Mouse (Mus musculus) gastrocnemius, postnatal 10 days (tissue): Measurements from ENCODE around the gene Herc2. TPM values are rescaled to one million over a fixed set of nuclear protein-coding genes. Genes with fewer than 3 reads are reported as not detected.

Experiments used
- DNase-seq: peaks from one replicate; pipeline ENCODE4 v3.0.0; 2021; ENCODE audit warnings: mixed read lengths
- total RNA-seq, 2 experiments: library from RNA; stranded (reverse); gene quantifications; 2 replicates each; pipeline ENCODE4 v1.2.3; 2021

Herc2 gene
- total RNA-seq, 2 experiments from 2014 or later: 30.3 to 35.7 TPM

DNA sequence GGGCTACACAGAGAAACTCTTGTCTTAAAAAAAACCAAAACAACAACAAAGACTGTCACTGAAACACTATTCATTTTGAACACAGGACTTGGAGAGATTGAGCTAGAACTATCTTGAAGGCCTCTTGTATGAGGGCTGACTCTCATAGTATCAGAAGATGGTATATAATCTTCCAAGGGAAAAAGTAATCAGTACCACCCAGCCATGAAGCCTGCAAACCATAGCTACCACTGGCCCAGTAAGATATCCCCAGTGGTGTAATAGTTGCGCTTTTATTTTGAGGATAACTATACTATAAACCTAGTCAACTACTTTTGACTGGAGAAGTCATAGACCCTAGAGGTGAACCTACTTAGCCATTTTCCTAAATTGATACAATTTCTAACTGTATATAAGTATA lies 16.6 kb downstream of the Herc2 start:
- DNase-seq: no peak

DNA sequence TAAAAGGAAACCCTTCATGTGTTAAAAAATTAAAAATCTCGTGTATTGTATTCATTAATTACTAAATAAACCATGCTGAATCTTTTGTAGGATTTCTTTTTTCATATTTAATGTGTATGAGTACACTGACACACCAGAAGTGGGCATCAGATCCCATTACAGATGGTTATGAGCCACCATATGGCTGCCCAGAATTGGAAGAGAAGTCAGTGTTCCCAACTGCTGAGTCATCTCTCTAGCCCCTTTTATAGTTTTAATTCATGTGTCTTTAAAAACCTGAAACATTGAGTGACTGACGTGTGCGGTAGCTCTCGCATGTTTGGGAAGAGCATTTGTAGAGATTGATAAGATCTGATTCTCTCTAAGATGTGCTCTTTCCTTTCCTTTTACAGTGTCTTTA lies 21.7 kb downstream of the Herc2 start:
- DNase-seq: no peak

DNA sequence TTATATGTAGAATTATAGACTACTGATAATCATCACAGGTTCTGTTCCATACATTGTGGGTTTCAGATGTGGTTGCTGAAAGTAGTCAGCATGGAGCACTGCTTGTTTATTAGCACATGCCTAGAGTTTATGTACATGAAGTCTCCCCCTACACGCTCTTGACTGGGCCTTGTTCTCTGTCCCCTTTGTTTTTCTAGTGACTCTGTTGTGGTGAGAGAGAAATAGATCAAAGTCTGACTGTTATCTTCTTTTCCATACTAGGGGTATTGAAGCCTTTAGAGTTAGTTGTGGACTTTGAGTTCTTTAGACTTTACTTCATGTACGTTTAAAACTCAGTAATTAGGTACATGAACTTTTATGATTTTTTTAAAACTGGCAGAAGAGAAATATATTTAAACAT lies 33.0 kb downstream of the Herc2 start:
- DNase-seq: no peak

DNA sequence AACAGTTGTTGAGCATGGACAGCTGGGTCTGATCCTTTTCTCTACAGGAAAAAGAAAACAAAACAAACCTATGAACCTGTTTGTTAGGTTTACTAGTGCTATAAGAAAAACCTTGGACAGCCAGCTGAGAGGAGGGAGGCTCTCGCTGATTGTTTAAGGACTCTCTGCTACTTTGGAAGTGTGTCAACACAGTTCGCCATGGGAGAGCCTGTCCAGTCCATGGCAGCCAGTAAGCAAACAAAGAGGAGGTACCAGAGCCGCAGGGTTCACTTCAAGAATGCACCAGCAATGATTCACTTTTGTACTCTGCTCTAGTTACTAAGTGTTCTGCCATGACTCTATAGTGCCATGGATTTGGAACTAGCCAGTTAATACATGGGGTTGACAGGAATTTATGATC lies 39.1 kb downstream of the Herc2 start:
- DNase-seq: no peak

DNA sequence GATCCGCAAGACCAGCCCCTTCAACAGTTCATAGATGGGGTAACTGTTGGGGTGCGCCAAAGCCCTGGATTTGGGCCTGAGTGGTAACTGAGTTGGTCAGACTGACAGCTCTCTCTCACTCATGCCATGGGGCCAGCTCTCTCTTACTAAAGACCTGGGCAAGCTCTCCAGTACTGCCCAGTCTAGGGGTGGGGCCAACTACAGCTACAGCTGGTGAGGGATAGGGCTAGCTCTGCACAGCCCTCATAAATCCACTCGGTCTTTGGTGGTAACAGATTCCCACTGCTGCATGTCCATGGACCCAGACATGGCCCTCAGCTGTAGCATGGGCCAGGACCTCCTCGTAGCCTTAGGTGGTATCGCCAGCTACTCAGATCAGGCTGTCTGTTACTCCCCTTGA lies 41.4 kb downstream of the Herc2 start:
- DNase-seq: no peak

DNA sequence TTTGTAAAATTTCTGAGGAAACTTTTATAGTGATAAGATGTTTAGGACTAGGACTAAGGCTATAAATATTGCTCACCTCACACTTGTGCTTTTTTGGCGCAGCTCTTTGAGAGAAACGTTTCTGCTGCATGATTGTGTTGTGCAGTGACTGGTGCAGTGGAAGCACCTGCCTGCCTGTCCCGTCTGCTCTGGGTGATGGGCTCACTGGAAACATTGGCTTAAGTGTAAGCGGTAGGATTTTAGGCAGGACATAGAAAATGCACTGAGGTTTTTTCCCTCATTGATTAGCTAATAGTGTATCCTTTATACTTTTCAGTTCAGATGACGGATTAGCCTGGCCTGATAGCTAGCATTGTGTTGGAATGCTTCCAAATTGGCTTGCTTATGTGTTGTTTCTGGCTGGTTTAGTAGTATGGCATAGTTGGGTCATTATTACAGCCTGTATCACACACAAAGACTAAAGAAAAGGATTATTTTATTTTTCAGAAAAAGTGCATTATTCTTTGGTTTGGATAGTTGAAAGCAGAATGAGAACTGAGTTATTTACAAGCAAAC lies 52.4 kb downstream of the Herc2 start:
- no peak for DNase-seq

DNA sequence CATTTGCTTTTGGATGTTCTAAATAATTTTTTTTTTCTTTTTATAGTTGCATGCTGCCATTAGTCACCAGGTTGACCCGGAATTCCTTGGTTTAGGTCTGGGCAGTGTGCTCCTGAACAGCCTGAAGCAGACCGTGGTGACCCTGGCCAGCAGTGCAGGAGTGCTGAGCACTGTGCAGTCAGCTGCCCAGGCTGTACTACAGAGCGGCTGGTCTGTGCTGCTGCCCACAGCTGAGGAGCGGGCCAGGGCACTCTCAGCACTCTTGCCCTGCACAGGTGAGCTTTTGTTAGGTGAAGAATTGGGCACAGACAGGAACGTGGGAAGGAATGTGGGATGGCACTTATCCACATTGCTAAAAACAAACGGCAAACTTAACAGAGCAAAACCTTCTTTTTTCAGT lies 63.0 kb downstream of the Herc2 start:
- no peak for DNase-seq

DNA sequence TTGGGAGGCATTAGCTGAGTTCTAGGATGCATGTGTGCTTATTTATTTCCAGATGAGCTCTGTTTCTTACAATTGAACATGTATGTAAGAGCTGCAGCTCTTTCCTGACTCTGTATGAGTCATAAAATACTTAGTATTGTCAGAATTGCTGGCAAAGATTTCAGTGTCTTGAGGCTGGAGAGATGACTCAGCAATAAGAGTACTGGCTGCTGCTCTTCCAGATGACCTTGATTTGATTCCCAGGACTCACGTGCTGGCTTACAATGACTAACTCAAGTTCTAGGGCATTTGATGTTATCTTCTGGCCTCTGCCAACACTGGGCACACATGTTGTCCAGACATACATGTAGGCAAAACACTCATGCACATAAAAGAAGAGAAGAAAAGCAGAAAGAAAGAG lies 64.2 kb downstream of the Herc2 start:
- no peak for DNase-seq

DNA sequence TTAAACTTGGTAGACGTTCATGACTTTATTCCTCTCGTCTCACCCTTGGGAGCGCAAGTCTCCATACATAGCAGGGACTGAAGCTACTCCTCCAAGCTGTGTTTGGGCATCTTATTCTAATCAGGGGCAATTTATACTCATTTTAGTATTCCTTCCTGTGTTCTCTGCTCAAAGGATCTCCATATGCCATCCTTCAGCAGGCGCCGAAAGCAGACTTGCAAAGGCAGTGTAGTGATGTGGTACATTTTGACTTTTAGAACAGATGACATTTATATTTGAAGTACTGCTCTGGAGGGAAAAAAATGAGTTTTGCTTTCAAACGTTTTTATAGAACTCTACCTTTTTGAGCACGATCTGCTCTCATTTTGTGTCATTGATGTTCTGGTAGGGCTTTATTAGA lies 71.0 kb downstream of the Herc2 start:
- no peak for DNase-seq

DNA sequence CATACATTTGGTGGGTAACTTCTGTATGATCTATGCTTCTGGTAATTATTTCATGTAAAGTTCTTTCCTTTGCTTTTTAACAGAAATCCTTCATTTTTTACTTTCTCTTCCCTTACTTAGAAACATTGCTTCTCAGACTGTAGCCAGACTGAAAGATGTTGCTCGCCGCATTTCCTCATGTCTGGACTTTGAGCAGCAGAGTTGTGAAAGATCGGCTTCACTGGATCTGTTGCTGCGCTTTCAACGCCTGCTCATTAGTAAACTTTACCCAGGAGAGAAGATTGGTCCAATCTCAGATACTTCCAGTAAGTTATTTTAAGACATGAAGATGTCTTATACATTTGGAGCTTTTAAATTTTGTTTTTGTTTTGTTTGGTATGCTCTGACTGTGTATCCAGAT lies 71.4 kb downstream of the Herc2 start:
- no peak for DNase-seq

DNA sequence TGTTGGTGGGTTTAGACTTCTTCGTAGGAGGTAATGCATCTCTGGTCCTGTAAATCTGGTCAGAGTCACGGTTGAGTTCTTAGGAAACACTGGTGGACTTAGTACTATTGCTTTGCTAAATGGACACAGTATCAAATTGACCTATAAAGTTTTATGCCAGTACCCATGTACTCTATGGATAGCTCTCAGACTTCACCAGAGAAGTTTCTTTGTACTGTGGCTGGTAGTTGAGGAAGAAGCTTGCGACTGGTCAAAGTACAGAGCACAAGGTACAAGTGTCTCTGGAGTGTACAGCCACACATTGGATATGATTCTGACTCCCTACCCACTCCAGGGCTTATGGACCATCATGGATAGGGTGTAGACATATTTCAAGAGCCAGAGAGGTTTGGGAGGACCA lies 78.1 kb downstream of the Herc2 start:
- no peak for DNase-seq

DNA sequence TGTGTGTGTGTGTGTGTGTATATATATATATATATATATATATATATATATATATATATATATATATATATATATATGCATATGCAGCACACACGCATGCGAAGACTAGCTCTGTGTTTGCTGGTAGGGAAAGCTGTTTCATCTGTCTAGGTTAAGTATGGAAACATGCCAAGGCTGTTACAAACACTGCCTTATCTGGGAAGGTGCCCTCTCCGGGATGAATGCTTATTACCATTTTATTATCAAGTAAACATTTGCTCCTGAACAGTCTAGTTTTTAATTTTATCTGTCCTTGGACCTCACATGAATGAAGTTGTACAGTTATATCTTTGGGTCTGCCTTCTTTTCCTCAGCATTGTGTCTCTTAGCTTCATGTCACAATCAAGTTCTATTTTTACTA lies 79.6 kb downstream of the Herc2 start:
- no peak for DNase-seq

DNA sequence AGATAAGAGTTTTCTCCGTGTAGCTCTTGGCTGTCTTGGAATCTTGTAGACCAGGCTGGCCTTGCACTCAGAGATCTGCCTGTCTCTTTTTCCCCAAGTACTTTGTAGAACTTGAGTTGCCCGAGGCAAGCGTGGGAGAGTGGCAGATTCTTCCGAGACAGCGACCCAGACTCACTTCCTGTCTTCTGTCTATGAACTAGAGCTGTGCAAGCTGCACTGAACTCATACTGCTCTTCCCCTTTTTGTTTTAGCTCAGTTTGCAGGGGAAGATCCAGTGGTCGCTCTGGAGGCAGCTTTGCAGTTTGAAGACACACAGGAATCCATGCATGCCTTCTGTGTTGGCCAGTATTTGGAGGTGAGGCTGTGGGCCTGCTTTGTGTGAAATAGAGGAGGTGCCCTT lies 81.6 kb downstream of the Herc2 start:
- DNase-seq: no peak

DNA sequence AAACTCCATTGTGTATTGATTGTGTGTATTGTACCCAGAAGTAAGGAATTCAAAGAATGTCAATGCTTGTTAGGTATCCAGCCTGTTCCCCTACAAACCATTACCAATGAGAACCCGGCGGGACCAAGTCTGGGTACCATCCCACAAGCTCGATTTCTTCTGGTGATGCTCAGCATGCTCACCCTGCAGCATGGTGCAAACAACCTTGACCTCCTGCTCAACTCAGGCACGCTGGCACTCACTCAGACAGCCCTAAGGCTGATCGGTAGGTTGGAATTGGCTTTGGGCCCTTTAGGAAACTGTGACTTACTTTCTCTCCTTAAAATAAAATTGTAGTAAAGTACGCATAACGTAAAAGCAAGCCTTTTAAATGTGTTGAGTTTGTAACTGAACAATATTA lies 88.7 kb downstream of the Herc2 start:
- DNase-seq: no peak

DNA sequence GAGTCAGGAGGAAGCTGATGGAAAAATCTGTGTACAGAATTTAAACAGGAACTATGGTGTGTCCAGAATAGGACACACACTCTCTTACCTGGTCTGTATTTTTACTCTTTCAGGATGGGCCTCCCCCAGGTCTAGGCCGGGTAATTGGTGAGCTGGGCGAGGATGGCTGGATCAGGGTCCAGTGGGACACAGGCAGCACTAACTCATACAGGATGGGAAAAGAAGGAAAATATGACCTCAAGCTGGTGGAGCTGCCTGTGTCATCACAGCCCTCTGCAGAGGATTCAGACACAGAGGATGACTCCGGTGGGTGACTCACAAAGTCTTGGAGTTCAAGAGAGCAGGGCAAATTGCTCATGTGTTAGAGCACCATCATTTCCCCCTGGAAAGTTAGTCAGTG lies 96.4 kb downstream of the Herc2 start:
- DNase-seq: no peak

DNA sequence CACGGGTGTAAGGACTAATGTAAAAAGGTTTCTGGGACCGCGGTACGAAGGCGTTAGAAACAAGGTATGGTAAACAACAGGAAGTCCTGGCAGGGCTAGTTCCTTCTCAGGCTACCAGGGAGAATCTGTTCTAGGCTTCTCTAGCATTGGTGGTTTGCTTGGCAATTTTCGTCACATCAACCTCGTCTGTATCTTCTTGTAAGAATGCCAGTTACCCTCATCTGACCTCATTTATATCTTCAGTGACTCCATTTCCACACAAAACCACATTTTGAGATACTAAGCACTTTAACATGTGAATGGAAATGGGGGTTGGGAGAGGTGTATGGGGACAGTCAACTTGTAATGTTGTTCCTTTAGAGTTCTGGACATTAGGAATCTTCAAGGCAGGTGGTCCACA lies 98.9 kb downstream of the Herc2 start:
- no peak for DNase-seq

DNA sequence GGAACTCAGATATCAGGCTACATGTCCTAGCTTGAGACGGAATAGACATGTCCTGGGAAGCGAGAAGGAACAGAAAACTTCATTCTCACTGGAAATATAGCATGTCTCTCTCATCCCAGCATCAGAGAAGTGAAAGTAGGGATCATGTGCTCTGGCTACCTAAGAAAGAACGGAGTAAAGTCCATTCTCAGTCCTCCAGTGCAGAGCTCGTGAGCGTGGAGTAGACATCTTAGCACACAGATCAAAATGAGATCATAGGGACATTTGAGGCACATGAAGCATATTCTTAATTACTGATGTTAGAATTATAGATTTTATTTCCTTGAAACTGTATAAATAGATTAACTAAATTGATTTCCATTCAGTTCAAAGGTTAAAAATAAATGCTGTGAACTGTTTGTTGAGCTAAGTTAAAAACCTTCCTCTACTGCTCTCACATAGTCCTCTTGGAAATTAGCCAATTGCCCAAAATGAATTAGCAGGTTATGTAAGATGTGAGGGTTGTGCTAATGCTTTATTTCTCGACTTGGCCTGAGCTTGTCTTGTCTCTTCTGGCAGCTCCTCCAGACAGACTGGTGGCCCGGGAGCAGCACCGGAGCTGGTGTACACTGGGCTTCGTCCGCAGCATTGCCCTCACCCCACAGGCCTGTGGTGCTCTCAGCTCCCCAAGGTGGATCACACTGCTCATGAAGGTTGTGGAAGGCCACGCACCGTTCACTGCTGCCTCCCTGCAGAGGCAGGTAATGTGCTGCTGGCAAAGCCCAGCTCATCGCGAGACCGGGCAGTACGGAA lies 102.1 kb downstream of the Herc2 start:
- DNase-seq: no peak

DNA sequence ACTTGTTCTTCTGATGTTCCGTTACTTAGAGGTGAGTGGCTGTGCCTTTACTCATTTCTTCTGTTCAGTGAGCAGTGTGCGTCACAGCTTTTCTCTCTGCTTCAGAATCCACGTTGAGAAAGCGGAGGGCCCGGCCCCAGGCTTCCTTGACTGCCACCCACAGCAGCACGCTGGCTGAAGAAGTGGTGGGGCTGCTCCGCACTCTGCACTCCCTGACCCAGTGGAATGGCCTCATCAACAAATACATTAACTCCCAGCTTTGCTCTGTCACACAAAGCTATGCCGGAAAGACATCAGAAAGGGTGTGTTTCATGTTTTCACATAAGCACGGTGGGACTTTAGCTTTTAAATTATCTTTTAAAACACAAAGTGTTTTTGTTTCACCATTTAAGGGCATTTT lies 103.2 kb downstream of the Herc2 start:
- DNase-seq: no peak

DNA sequence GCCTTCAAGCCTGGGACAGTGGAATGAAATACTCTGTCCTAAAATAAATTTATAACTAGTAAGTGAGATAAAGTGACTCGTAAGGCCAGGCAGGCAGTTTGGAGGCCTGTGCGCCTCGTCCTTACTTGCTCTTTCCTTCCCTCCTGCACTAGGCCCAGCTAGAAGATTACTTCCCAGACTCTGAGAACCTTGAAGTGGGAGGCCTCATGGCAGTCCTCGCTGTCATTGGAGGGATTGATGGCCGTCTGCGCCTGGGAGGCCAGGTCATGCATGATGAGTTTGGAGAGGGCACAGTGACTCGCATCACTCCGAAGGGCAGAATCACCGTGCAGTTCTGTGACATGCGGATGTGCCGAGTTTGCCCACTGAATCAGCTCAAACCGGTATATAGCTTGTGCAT lies 103.6 kb downstream of the Herc2 start:
- DNase-seq: no peak

DNA sequence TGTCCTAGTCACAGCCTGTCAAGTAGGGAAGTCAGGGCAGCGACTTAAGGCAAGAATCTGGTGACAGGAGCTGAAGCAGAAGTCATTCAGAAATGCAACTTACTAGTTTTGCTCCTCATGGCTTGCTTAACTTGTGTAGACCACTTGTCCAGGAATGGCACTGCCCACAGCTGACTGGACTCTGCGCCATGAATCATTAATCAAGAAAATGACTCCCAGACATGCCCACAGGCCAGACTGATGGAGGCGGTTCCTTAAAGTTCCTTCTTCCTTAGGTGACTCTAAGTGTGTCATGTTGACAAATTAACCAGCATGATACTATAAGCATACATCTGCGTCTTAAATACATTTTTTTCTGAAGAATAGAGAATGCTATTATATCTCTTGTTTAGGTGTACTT lies 113.3 kb downstream of the Herc2 start:
- DNase-seq: no peak

DNA sequence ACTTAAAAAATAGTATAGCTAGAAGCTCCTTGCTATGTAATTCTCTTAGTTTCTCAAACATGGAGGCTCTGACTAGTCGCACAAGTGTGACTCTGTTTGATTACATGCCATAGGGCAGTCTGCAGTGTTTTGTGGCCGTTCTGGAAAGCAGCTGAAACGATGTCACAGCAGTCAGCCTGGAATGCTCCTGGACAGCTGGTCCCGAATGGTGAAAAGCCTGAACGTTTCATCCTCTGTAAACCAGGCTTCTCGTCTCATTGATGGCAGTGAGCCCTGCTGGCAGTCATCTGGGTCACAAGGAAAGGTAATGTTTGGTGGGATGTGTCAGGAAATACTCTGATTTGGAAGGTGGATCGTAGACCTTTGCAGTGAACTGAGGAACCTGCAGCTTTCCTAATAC lies 118.7 kb downstream of the Herc2 start:
- no peak for DNase-seq

DNA sequence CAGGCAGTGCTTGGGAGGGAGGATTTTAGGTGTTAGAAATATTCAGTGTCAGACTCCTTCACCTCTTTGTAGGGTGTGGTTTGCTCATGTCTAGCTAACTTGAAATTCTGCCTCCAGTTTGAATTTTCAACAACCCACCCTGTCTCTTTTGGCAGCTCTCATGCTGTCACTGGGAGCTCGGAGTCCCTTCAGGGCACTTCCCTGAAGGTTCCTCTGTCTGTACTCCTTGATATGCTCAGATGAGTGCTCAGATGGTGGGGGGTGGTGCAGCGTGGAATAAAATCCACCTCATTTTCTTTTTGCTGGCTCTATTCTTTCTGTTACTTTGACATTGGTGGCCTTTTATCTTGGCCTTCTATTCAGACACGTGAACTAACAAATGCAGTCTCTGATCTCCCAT lies 127.4 kb downstream of the Herc2 start:
- no peak for DNase-seq

DNA sequence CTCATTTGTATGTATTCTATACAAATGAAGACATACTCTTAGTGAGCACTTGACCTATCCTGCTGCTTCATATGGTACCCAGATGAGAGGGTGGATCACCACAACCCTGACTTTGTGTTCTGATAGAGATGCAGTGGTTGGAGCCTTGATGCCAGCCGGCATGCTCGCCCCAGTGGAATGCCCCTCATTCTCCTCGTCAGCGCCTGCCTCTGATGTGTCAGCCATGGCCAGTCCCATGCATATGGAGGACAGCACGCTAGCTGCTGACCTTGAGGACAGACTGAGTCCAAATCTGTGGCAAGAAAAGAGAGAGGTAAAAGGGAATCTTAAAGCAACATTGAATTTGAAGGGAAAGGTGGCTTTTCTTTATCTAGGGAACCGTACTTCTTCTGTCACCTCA lies 141.0 kb downstream of the Herc2 start:
- no peak for DNase-seq

DNA sequence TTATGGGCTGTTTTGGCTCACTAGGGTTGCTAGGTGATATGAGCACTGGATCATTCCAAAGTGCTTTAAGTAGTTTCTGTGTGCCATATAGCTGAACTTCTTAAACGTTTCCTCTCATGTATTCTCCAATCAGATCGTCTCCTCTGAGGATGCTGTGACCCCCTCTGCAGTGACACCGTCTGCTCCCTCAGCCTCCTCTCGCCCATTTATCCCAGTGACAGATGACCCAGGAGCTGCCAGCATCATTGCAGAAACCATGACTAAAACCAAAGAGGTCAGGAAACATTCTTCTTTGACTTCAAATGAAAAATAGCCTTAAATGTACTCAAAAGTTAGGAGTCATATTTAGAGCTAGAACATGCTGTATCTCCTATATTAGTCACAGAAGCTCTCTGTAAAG lies 141.7 kb downstream of the Herc2 start:
- no peak for DNase-seq
